ENCODE assay signal across 7 mouse cellular contexts in genomic region chr17:56010681-56011080, GRCm38 (mm10). TPM values are rescaled to one million over a fixed set of nuclear protein-coding genes. Genes with fewer than 3 reads are reported as not detected.
DNase-seq lines count a peak whose midpoint lies in the region; ATAC-seq lines count a peak whose summit lies in the region.

No protein-coding gene starts in this region.

- peak; percentile 89 for DNase-seq in NIH3T3 (ENCODE audit: low read depth)
- DNase-seq in c-Kit-positive CD71-positive TER-119-positive erythroid progenitor cells, embryonic 14.5 days (ENCODE audit: low spot score), result peak; percentile 70
- DNase-seq in forebrain, embryonic 14.5 days (ENCODE audit: low spot score), result peak; percentile 54
- peak; percentile 77 to 78 for DNase-seq in left cerebral cortex, postnatal 14 days (ENCODE audit: low spot score in 2 of 2)
- peak; percentile 77 for DNase-seq in right cerebral cortex, postnatal 4 days

- 7% methylated on average over 9 of the region's 9 CpGs for WGBS in forebrain, embryonic 14.5 days
- 9% methylated on average over 9 of the region's 9 CpGs for WGBS in hindbrain, embryonic 13.5 days

- H3K4me2 ChIP-seq in forebrain, embryonic 14.5 days (ENCODE audit: low read length), result peak overlapping the region; percentile 100
- peak overlapping the region; percentile 91 for H3K4me2 ChIP-seq in hindbrain, embryonic 13.5 days

- H3K4me1 ChIP-seq in forebrain, embryonic 14.5 days (ENCODE audit: control insufficient read depth, insufficient read depth, low read length), result peaks cover 15% of the 10 kb centered on the region
- H3K4me1 ChIP-seq in hindbrain, embryonic 13.5 days (replicated peaks), result peaks cover 41% of the 10 kb centered on the region

- no peaks in the 10 kb centered on the region for H3K9me3 ChIP-seq in forebrain, embryonic 14.5 days (replicated peaks; ENCODE audit: control insufficient read depth, low read length)
- H3K9me3 ChIP-seq in hindbrain, embryonic 13.5 days, result no peaks in the 10 kb centered on the region

- ATAC-seq in forebrain, embryonic 14.5 days, result no peak
- no peak for ATAC-seq in hindbrain, embryonic 13.5 days (ENCODE audit: low FRiP score)
- peak; percentile 55 for ATAC-seq in megakaryocyte progenitor cell, adult 5-6 weeks (replicated peaks; ENCODE audit: poor library complexity)

- intact Hi-C loops in left cerebral cortex, postnatal 14 days (cut with DNase I), result no loop called here

- H3K36me3 ChIP-seq in forebrain, embryonic 14.5 days (ENCODE audit: control insufficient read depth, insufficient read depth, low read length), result peaks cover 45% of the 10 kb centered on the region
- peaks cover 46% of the 10 kb centered on the region for H3K36me3 ChIP-seq in hindbrain, embryonic 13.5 days

- H3K27me3 ChIP-seq in forebrain, embryonic 14.5 days (replicated peaks; ENCODE audit: control insufficient read depth, insufficient read depth, low read length), result 0 out of 2 replicates have a peak, but pooled peaks cover 2% of the 10 kb centered on the region
- H3K27me3 ChIP-seq in hindbrain, embryonic 13.5 days, result no peaks in the 10 kb centered on the region

- H3K4me3 ChIP-seq in forebrain, embryonic 14.5 days (ENCODE audit: low read depth, low read length), result peak overlapping the region; percentile 82; the same call in 1 of the 2 replicates
- H3K4me3 ChIP-seq in hindbrain, embryonic 13.5 days, result peak overlapping the region; percentile 79

- no peak overlapping the region for H3K27ac ChIP-seq in forebrain, embryonic 14.5 days (ENCODE audit: low read depth, low read length)
- peak overlapping the region; percentile 35; the same call in 1 of the 2 replicates for H3K27ac ChIP-seq in hindbrain, embryonic 13.5 days

- peak overlapping the region; percentile 87; the same call in 1 of the 2 replicates for H3K9ac ChIP-seq in forebrain, embryonic 14.5 days (ENCODE audit: low read length)
- H3K9ac ChIP-seq in hindbrain, embryonic 13.5 days, result peak overlapping the region; percentile 93

RNA-seq across cellular contexts. Expression of gene Mpnd, which starts 5.2 kb away (rescaled TPM):
- 170 TPM in 2 replicates for polyA plus RNA-seq in forebrain, embryonic 14.5 days (2014; fragmentation: Nextera tagmentation; extraction: Ambion mirVana)
- 159 and 163 TPM in 2 replicates for polyA plus RNA-seq in hindbrain, embryonic 13.5 days (2015; fragmentation: Nextera tagmentation; extraction: Ambion mirVana)
- 100 to 1,000 TPM; 102 to 120 TPM for total RNA-seq in left cerebral cortex, postnatal 14 days (2021)
- total RNA-seq in megakaryocyte progenitor cell, adult 5-6 weeks (2015), result 9.2 and 17.4 TPM in 2 replicates
- total RNA-seq in megakaryocyte progenitor cell, adult 5-6 weeks (2017), result 76.6 and 92.5 TPM in 2 replicates

RNA-seq across cellular contexts. Expression of gene Stap2, which starts 5.3 kb away (rescaled TPM):
- polyA plus RNA-seq in forebrain, embryonic 14.5 days (2014; fragmentation: Nextera tagmentation; extraction: Ambion mirVana), result 4.7 and 5.0 TPM in 2 replicates
- polyA plus RNA-seq in hindbrain, embryonic 13.5 days (2015; fragmentation: Nextera tagmentation; extraction: Ambion mirVana), result 5.7 and 5.8 TPM in 2 replicates
- total RNA-seq in left cerebral cortex, postnatal 14 days (2021), result 1 to 10 TPM; 4.4 to 4.7 TPM
- total RNA-seq in megakaryocyte progenitor cell, adult 5-6 weeks (2015), result 0.32 TPM in 1 of 2 replicates, not detected in the other
- not detected in 2 replicates for total RNA-seq in megakaryocyte progenitor cell, adult 5-6 weeks (2017)

RNA-seq across cellular contexts. Expression of gene Fsd1, which starts 24.4 kb away (rescaled TPM):
- polyA plus RNA-seq in forebrain, embryonic 14.5 days (2014; fragmentation: Nextera tagmentation; extraction: Ambion mirVana), result 106 and 121 TPM in 2 replicates
- polyA plus RNA-seq in hindbrain, embryonic 13.5 days (2015; fragmentation: Nextera tagmentation; extraction: Ambion mirVana), result 159 and 172 TPM in 2 replicates
- total RNA-seq in left cerebral cortex, postnatal 14 days (2021), result 10 to 100 TPM; 89.9 to 97.3 TPM
- not detected in 2 replicates for total RNA-seq in megakaryocyte progenitor cell, adult 5-6 weeks (2015)
- not detected in 2 replicates for total RNA-seq in megakaryocyte progenitor cell, adult 5-6 weeks (2017)

RNA-seq across cellular contexts. Expression of gene Sh3gl1, which starts 25.8 kb away (rescaled TPM):
- polyA plus RNA-seq in forebrain, embryonic 14.5 days (2014; fragmentation: Nextera tagmentation; extraction: Ambion mirVana), result 96.0 and 113 TPM in 2 replicates
- polyA plus RNA-seq in hindbrain, embryonic 13.5 days (2015; fragmentation: Nextera tagmentation; extraction: Ambion mirVana), result 116 and 118 TPM in 2 replicates
- total RNA-seq in left cerebral cortex, postnatal 14 days (2021), result 10 to 100 TPM; 51.4 to 57.8 TPM
- total RNA-seq in megakaryocyte progenitor cell, adult 5-6 weeks (2015), result 19.1 TPM in 2 replicates
- total RNA-seq in megakaryocyte progenitor cell, adult 5-6 weeks (2017), result 22.1 and 25.0 TPM in 2 replicates

RNA-seq across cellular contexts. Expression of gene Chaf1a, which starts 29.6 kb away (rescaled TPM):
- 6.8 and 6.9 TPM in 2 replicates for polyA plus RNA-seq in forebrain, embryonic 14.5 days (2014; fragmentation: Nextera tagmentation; extraction: Ambion mirVana)
- 6.1 and 6.9 TPM in 2 replicates for polyA plus RNA-seq in hindbrain, embryonic 13.5 days (2015; fragmentation: Nextera tagmentation; extraction: Ambion mirVana)
- total RNA-seq in left cerebral cortex, postnatal 14 days (2021), result 1 to 10 TPM; 2.5 to 4.0 TPM
- 15.5 and 16.7 TPM in 2 replicates for total RNA-seq in megakaryocyte progenitor cell, adult 5-6 weeks (2015)
- 32.3 and 33.9 TPM in 2 replicates for total RNA-seq in megakaryocyte progenitor cell, adult 5-6 weeks (2017)

Comparison
In these comparisons a context has a peak if more than half of its experiments do, and no peak if none do; other contexts are left out.
1. RNA of gene Stap2, which starts 5.3 kb away (total RNA-seq): 4.4 to 4.7 TPM in left cerebral cortex, postnatal 14 days; 0.32 TPM in megakaryocyte progenitor cell, adult 5-6 weeks; every median in the first group is over 4 times any median in the second.
2. RNA of gene Fsd1, which starts 24.4 kb away (total RNA-seq): 89.9 to 97.3 TPM in left cerebral cortex, postnatal 14 days; not detected in megakaryocyte progenitor cell, adult 5-6 weeks; every median in the first group is over 10 times any median in the second.
3. Peak in every context shown above with its lines, with median percentiles within 50 percentile points of each other: DNase-seq.